Mouse (Mus musculus) hindbrain, embryonic 15.5 days (tissue): Measurements from ENCODE around the gene Cux2. TPM values are rescaled to one million over a fixed set of nuclear protein-coding genes. Genes with fewer than 3 reads are reported as not detected.

Experiments used
- microRNA-seq: library from miRNA; unstranded; fragments of <30 nt; microRNA quantifications from one replicate; pipeline ENCODE4, GENCODE M21; 2016
- polyA plus RNA-seq: library from polyadenylated mRNA; unstranded; fragments of >200 nt; fragmentation: Nextera tagmentation; extraction: Ambion mirVana; gene quantifications from 2 replicates; pipeline ENCODE4 v1.2.1, GENCODE M21; 2015

Gene Cux2
- polyA plus RNA-seq, 1 experiment from 2014 or later: 23.3 TPM

Small RNAs within 50 kb of the gene (microRNA-seq; reads per million reads assigned to microRNA genes)
- not detected for gene Mir7031

Other genes starting within 250 kb of the Cux2 start
- gene Sh2b3, start 212.5 kb downstream of the Cux2 start, polyA plus RNA-seq: 8.0 TPM in 2 replicates
- gene Pheta1, start 201.1 kb downstream of the Cux2 start, polyA plus RNA-seq: 40.3 and 42.0 TPM in 2 replicates
- gene Myl2, start 50.8 kb upstream of the Cux2 start, polyA plus RNA-seq: 2.1 and 2.6 TPM in 2 replicates
- not detected in 2 replicates for gene Ccdc63, start 90.7 kb upstream of the Cux2 start, polyA plus RNA-seq
- gene Ppp1cc, start 108.2 kb upstream of the Cux2 start, polyA plus RNA-seq: 210 and 213 TPM in 2 replicates
- gene Hvcn1, start 156.7 kb upstream of the Cux2 start, polyA plus RNA-seq: 1.4 and 1.6 TPM in 2 replicates
- 5.1 and 5.3 TPM in 2 replicates for gene Tctn1, start 214.4 kb upstream of the Cux2 start, polyA plus RNA-seq
- 8.1 and 8.2 TPM in 2 replicates for gene Pptc7, start 234.3 kb upstream of the Cux2 start, polyA plus RNA-seq